Mouse (Mus musculus): ENCODE results near the gene Slc30a2. TPM values are rescaled to one million over a fixed set of nuclear protein-coding genes. Genes with fewer than 3 reads are reported as not detected.
"Not testable (repeated sequence)": the region's sequence is repeated elsewhere in the genome, so short reads cannot be mapped to it uniquely, and the experiment has no call there.

Gene Slc30a2
- 0.18 and 0.24 TPM in 2 replicates for polyA plus RNA-seq (2015; fragmentation: Nextera tagmentation; extraction: Ambion mirVana)

DNA sequence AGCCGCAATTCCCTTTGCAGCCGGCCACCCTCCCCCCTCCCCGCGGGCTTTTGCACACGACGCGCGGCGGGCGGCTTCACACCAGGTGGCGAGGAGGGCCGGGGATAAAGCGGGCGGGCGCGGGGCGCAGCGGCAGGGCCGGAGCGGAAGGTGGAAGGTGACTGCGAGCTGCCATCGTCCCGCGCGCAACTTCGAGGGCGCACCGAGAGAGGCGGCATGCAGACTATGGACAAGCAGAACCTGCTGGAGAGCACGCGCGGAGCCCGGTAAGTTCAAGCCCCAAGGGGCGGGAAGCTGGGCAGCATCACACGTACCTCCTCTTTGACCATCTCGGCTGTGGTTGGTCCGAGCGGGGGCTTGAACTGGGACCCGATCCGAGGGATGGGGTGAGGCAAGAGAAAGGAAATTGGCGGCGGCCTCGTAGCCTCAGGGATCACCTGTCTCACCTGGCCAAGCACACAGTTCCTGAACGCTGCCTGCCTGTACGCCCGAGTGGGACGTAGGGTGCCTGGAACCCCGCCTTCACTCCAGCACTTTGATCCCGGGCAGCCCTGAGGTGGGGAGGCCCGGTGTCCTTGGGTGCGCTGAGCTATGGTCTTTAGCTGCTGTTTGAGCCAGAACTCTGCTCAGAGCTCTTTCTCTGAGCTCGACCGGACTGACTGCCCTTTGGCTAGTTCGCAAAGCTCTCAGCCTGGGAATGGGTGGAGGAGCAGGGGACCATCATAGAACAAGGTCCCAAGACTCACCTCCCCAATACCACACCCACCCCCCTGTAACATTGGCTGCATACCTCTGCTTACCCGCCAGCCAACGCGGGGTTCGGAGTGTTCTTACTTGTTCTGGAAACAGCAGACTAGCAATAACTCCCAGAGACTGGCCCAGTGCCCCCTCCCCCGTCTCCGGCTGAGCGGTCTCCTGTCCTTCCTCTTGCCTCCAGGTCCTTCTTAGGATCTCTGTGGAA lies at the start of gene Slc30a2:
Slc30a2 (plus strand) TSS at position 111 of the 961 bp plus-strand sequence.
- no peak for ATAC-seq (ENCODE audit: low FRiP score, low read depth)
- Histone ChIP-seq H3K4me2 (replicated peaks) (peak within 1 kb of the TSS; percentile 65), H3K36me3 (no peaks in the 10 kb centered on the region), H3K9ac (peak within 1 kb of the TSS; percentile 56; the same call in 1 of the 2 replicates), H3K4me1 (peaks cover 13% of the 10 kb centered on the region), H3K9me3 (no peaks in the 10 kb centered on the region), H3K27me3 (peaks cover 72% of the 10 kb centered on the region), H3K4me3 (peak within 1 kb of the TSS; percentile 38), H3K27ac (no peak within 1 kb of the TSS)
- WGBS: 2% methylated on average over 59 of the region's 61 CpGs

DNA sequence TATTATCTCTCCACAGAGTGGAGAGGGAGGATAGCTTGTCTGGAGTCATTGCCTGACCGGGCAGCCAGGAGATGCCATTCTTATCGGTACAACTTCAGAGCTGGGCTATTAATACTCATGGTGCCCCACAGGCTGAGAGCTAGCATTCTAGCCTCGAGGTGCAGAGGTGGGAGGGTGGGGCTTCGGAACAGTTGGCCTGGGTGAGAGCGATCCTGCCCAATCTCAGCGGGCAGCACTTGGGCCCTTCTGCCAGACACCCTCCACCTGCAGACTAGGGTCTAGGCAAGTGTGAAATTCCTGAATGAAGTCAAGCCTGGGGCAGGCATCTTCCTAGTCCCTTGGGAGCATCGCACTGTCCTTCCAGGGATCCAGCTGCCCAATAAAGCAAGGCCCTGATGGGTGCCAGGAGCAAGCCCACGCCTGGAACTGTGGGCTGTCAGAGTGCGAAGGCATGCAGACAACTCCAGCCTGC lies 49.3 kb upstream of the Slc30a2 start:
- Histone ChIP-seq H3K4me3 (no peak overlapping the region), H3K36me3 (no peaks in the 10 kb centered on the region), H3K27ac (no peak overlapping the region), H3K27me3 (peaks cover 17% of the 10 kb centered on the region), H3K9ac (no peak overlapping the region), H3K4me2 (replicated peaks) (no peak overlapping the region), H3K4me1 (peaks cover 4% of the 10 kb centered on the region), H3K9me3 (peaks cover 4% of the 10 kb centered on the region; the same call in 1 of the 2 replicates)
- WGBS: 60% methylated on average over 9 of the region's 9 CpGs
- no peak for ATAC-seq (ENCODE audit: low FRiP score, low read depth)

DNA sequence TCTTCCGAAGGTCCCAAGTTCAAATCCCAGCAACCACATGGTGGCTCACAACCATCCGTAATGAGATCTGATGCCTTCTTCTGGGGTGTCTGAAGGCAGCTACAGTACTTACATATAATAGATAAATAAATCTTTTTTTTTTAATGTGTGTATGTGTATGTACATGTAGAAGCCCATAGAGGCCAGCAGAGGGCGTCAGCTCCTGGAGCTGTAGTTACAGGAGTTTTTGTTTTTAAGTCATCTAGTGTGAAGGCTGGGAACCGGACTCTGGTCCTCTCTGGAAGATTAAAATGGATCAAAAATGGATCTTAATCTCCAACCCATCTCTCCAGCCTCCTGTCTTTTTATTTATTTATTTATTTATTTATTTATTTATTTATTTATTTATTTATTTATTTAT lies 46.9 kb upstream of the Slc30a2 start:
- not testable (repeated sequence) for H3K36me3 ChIP-seq; H3K9me3 ChIP-seq; H3K4me1 ChIP-seq; H3K9ac ChIP-seq; ATAC-seq (ENCODE audit: low FRiP score, low read depth); H3K4me2 ChIP-seq (replicated peaks); H3K27ac ChIP-seq; H3K4me3 ChIP-seq
- WGBS: 88% methylated on average over 4 of the region's 4 CpGs
- peaks cover 17% of the 10 kb centered on the region for H3K27me3 ChIP-seq

DNA sequence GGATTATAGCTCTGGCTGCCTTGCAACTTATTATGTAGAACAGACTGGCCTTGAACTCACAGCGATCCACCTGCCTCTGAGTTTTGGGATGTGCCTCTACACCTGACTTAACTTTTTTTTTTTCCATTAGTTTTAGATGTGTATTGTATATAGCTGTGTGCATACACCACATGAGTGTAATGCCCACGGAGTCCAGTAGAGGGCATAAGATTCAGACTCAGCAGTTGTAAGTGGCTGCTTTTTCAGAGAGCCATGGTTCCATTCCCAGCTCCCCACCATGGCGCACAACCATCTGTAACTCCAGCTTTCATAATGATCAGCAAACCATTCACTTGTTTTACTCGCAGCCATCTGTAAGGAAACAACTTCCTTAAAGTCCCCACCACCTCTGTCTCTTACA lies 46.5 kb upstream of the Slc30a2 start:
- no peak for ATAC-seq (ENCODE audit: low FRiP score, low read depth)
- H3K4me1 ChIP-seq: no peaks in the 10 kb centered on the region; the same call in 1 of the 2 replicates
- WGBS: 90% methylated on average over 4 of the region's 4 CpGs

DNA sequence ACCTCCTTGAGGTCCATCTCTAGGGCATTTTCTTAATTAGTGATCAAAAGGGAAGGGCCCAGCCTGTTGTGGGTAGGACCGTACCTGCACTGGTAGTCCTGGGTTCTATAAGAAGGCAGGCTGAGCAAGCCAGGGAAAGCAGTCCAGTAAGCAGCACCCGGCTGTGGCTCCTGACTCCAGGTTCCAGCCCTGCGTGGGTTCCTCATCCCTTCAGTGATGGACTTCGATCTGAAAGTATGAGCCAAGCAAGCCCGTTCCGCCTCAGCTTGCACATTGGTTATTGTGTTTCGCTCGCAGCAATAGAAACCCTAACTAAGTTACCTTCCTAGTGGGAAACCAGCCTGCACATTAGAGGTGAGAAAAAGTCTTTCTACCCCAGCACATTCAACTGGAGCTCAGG lies 45.6 kb upstream of the Slc30a2 start:
- Histone ChIP-seq H3K27me3 (peaks cover 17% of the 10 kb centered on the region), H3K4me3 (no peak overlapping the region), H3K9ac (no peak overlapping the region), H3K27ac (no peak overlapping the region), H3K9me3 (peaks cover 4% of the 10 kb centered on the region; the same call in 1 of the 2 replicates), H3K4me1 (no peaks in the 10 kb centered on the region), H3K36me3 (no peaks in the 10 kb centered on the region), H3K4me2 (replicated peaks) (no peak overlapping the region)
- no peak for ATAC-seq (ENCODE audit: low FRiP score, low read depth)
- 92% methylated on average over 8 of the region's 8 CpGs for WGBS

More for the DNA sequence above, 46.5 kb upstream of the Slc30a2 start:
- Histone ChIP-seq H3K36me3 (no peaks in the 10 kb centered on the region), H3K4me3 (no peak overlapping the region), H3K9ac (no peak overlapping the region), H3K9me3 (peaks cover 4% of the 10 kb centered on the region; the same call in 1 of the 2 replicates), H3K27ac (no peak overlapping the region), H3K4me2 (replicated peaks) (no peak overlapping the region), H3K27me3 (peaks cover 17% of the 10 kb centered on the region)

DNA sequence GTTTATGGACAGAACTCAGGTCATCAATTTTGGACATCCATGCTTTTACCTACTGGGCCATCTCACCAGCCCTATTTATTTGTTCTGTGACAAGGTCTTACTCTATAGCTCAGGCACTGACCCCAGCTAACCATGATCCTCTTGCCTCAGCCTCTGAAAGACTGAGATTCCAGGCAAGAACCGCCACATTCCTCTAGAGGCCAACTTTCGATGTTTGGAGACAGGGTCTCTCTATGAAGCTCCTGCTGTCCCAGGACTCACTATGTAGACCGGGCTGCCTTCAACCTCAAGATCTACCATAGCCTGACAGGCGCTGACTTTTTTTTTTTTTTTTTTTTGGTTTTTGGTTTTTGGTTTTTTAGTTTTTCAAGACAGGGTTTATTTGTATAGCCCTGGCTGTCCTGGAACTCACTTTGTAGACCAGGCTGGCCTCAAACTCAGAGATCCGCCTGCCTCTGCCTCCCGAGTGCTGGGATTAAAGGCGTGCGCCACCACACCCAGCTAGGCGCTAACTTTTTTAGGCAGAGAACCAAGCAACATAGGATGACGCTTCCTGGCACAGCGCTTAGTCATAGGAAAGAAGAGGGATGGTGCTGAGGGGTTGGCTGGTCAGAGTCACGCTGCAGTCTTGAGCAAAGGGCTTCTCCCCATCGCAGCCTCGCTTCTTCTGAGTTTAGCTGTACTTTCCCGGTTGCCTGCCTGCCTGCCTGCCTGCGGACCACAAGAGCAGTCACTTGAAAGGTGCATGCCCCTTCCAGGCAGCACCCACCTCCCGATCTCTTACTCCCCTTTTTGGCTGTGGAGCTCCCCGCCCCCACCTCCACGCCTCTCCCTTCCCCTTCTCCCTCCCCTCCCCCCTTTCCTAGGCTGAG lies 44.1 kb upstream of the Slc30a2 start:
- 0 out of 2 replicates have a peak overlapping the region, but pooled peaks have one; percentile 35 for H3K9ac ChIP-seq
- 73% methylated on average over 19 of the region's 19 CpGs for WGBS
- no peak overlapping the region for H3K27ac ChIP-seq
- no peaks in the 10 kb centered on the region for H3K4me1 ChIP-seq
- no peak for ATAC-seq (ENCODE audit: low FRiP score, low read depth)
- no peaks in the 10 kb centered on the region for H3K36me3 ChIP-seq
- no peak overlapping the region for H3K4me2 ChIP-seq (replicated peaks)
- H3K9me3 ChIP-seq: peaks cover 4% of the 10 kb centered on the region; the same call in 1 of the 2 replicates
- peaks cover 4% of the 10 kb centered on the region; the same call in 1 of the 2 replicates for H3K27me3 ChIP-seq
- H3K4me3 ChIP-seq: no peak overlapping the region

DNA sequence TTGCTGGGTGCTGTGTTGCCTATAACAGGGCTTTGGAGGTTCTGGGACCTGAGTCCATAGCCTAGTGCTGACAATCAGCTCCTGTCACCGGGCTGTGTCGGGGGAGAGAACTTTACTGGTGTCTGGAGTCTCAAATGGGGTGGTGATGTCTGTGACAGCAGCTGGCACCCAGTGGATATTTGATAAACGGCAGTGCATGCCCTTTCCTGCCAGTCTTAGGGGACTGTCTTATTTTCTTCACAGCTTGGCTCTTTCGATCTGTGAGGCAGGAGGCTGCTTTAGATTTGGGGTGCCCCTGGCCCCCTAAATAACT lies 43.5 kb upstream of the Slc30a2 start:
- Histone ChIP-seq H3K27ac (no peak overlapping the region), H3K4me3 (no peak overlapping the region), H3K9me3 (peaks cover 4% of the 10 kb centered on the region; the same call in 1 of the 2 replicates), H3K4me1 (no peaks in the 10 kb centered on the region), H3K27me3 (no peaks in the 10 kb centered on the region), H3K9ac (0 out of 2 replicates have a peak overlapping the region, but pooled peaks have one; percentile 35), H3K36me3 (no peaks in the 10 kb centered on the region), H3K4me2 (replicated peaks) (no peak overlapping the region)
- ATAC-seq (ENCODE audit: low FRiP score, low read depth): no peak
- 51% methylated on average over 4 of the region's 4 CpGs for WGBS

DNA sequence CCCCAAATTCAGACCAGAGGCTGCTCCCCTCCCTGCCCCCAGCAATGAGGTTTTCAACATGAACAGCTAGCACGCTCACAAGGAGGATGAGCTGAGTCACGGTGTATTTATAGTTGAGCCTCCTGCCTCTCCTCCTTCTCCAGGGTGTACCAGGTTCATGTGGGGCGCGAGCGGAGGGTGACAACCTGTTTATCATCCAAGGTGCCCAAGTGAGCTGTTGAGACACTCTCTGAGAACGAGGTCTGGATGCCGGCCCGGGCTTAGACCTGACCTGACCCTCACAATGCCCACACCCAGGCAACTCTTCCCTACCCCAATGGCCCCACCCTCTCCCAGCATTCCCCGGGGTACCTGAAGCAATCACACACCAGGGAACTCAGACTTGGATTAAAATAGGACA lies 42.7 kb upstream of the Slc30a2 start:
- no peak for ATAC-seq (ENCODE audit: low FRiP score, low read depth)
- 79% methylated on average over 9 of the region's 9 CpGs for WGBS
- no peak overlapping the region for H3K9ac ChIP-seq

DNA sequence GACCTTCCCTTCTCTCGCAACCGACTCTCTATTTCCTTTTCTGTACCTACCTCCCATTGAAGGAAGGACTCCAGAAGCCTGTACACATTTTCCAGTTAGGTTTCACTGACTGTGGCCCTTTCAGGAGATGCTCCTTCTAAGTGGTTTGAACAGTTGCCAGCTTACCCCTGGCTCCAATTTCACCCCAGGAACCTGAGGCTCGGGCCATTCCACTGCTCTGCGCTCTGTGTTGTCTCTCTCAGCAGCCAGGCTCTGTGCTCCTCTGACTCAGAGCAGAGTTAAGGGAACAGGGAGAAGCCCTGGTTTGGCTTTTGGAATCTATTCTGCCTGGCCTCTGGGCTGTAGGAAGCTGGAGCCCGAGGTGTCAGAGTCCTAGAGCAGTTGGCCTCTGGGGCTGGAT lies 40.9 kb upstream of the Slc30a2 start:
- Histone ChIP-seq H3K4me2 (replicated peaks) (no peak overlapping the region), H3K27ac (no peak overlapping the region), H3K9me3 (no peaks in the 10 kb centered on the region), H3K36me3 (no peaks in the 10 kb centered on the region), H3K4me3 (no peak overlapping the region), H3K27me3 (no peaks in the 10 kb centered on the region), H3K9ac (no peak overlapping the region), H3K4me1 (peaks cover 3% of the 10 kb centered on the region)
- WGBS: 76% methylated on average over 5 of the region's 5 CpGs
- no peak for ATAC-seq (ENCODE audit: low FRiP score, low read depth)

More for the DNA sequence above, 42.7 kb upstream of the Slc30a2 start:
- Histone ChIP-seq H3K27me3 (no peaks in the 10 kb centered on the region), H3K9me3 (peaks cover 4% of the 10 kb centered on the region; the same call in 1 of the 2 replicates), H3K27ac (no peak overlapping the region), H3K36me3 (no peaks in the 10 kb centered on the region), H3K4me1 (no peaks in the 10 kb centered on the region), H3K4me3 (no peak overlapping the region), H3K4me2 (replicated peaks) (no peak overlapping the region)

DNA sequence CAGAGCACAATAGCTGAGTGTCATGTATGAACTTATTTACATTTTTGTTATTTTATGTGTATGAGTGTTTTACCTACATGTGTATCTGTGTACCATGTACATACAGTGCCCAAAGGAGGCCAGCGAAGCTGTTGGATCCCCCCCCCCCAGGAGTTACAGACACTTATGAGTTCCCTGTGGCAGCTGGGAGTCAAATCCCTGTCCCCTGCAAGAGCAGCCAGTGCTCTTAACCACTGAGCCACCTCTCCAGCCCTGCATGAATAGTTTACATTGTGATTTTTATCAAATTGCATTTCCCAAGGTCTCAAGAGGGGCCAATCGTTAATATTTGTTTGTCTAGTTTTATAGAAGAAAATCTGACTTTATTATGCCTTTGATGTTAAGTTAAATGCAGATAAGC lies 36.0 kb upstream of the Slc30a2 start:
- peaks cover 9% of the 10 kb centered on the region for H3K4me1 ChIP-seq
- no peak overlapping the region for H3K4me3 ChIP-seq
- H3K27ac ChIP-seq: no peak overlapping the region
- ATAC-seq (ENCODE audit: low FRiP score, low read depth): no peak
- H3K9me3 ChIP-seq: no peaks in the 10 kb centered on the region
- no peaks in the 10 kb centered on the region for H3K36me3 ChIP-seq
- no peak overlapping the region for H3K9ac ChIP-seq
- H3K4me2 ChIP-seq (replicated peaks): no peak overlapping the region
- 69% methylated on average over 2 of the region's 2 CpGs for WGBS
- no peaks in the 10 kb centered on the region for H3K27me3 ChIP-seq

DNA sequence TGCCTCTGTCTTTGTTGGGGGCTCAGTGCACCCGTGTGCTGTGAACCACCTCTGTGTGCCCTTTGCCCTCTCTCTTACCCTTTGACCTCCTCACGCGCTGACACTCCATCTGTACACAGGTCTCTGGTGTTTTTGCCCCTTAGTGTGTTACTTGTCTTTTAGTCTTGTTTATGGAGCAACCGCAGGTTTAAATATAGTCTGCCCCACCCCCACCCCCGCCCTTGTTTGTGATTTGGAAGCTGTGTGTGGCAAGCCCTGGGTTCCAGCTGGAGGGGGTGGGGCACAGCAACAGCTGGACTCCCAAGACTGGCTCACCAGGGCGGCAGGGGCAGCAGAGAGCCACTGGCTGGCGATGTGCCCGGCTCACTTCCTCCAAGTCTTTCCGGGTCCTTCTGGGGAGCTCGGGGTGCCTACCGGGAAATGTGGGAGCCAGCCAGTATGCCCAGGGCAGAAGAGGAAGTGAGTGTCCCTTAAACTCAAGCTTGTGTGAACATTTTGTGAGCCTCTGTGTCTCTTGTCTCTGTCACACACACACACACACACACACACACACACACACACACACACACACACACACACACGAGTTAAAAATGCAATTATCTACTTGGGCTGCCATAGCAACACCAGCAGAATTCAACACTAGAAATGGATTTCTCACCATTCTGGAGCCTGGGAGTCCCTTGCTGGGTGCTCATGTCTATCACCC lies 35.5 kb upstream of the Slc30a2 start:
- no peak; the same call in 1 of the 2 replicates for ATAC-seq (ENCODE audit: low FRiP score, low read depth)
- H3K27ac ChIP-seq: no peak overlapping the region
- no peaks in the 10 kb centered on the region for H3K27me3 ChIP-seq
- H3K4me1 ChIP-seq: peaks cover 9% of the 10 kb centered on the region
- H3K4me3 ChIP-seq: no peak overlapping the region
- peak overlapping the region; percentile 39 for H3K4me2 ChIP-seq (replicated peaks)
- H3K9me3 ChIP-seq: no peaks in the 10 kb centered on the region
- no peaks in the 10 kb centered on the region for H3K36me3 ChIP-seq
- no peak overlapping the region for H3K9ac ChIP-seq
- 17% methylated on average over 10 of the region's 12 CpGs for WGBS
